Mouse (Mus musculus): ENCODE results near the gene Cyb5d1. TPM values are rescaled to one million over a fixed set of nuclear protein-coding genes. Genes with fewer than 3 reads are reported as not detected.
A peak's percentile ranks its signal among the peaks of the same experiment; 100 is the strongest.

The Cyb5d1 gene
- polyA plus RNA-seq, 1 experiment = 23.0 TPM

DNA sequence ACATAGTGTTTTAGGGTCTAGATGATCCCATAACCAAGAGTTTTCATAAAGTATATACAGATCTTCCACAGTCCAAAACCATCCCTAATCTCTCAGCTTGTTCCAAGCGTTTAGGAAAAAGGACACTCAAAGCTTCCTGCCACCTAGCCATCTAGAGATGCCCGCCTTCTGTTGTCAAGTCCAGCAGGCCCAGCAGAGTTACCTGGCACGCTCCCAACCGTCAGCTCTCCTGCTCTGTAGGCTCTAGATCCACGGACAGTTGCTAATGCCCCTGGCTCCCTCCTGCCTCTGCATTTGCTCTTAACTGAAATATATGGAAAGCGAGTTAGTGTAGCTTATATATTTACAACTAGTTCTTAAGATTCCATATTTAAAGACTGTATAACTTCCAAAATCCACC lies 14.1 kb downstream of the Cyb5d1 start:
- no peak overlapping the region for H3ac ChIP-seq (ENCODE audit: control insufficient read depth, insufficient read length)
- H3K4me3 ChIP-seq = no peak overlapping the region
- H3K79me2 ChIP-seq (ENCODE audit: control insufficient read depth, insufficient read depth) = no peaks in the 10 kb centered on the region
- TF ChIP-seq POLR2AphosphoS2 (IDR thresholded peaks at IDR 0.05; ENCODE audit: insufficient read length, low read depth) (no peak), MAX (IDR thresholded peaks at IDR 0.05; ENCODE audit: low read depth) (no peak), SRF (IDR thresholded peaks at IDR 0.05; ENCODE audit: control insufficient read depth, insufficient read length, low read depth) (no peak)
- no peak overlapping the region for H3K4me2 ChIP-seq (ENCODE audit: low read depth)
- no peaks in the 10 kb centered on the region for H3K36me3 ChIP-seq (ENCODE audit: control insufficient read depth, insufficient read depth)
- no peaks in the 10 kb centered on the region for H3K27me3 ChIP-seq (ENCODE audit: control insufficient read depth, insufficient read depth, insufficient read length)

DNA sequence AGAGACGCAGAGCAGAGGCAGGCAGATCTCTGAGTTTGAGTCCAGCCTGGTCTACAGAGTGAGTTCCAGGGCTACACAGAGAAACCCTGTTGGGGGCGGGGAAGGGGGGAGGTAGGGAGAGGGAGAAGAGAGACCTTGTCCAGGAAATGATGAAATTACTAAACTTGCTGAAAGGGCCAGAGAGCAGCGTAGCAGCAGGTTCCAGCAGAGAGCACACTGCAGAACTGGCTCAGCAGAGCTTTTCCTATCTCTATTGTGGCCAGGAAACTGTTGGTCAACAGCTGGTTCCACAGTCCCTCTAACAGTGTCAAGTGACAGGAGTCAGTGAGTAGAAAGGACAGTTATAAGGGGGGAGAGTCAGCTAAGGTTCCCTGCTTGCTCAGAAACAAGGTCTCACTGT lies 15.8 kb downstream of the Cyb5d1 start:
- TF ChIP-seq MYOG (IDR thresholded peaks at IDR 0.05; ENCODE audit: control insufficient read depth in 1 of 3, insufficient read depth in 1 of 3, insufficient read length in 2 of 3, low read depth in 2 of 3) (peak in 1 of 3 experiments; percentile 48), TCF3 (IDR thresholded peaks at IDR 0.05; ENCODE audit: insufficient read length, low read depth) (no peak), MYOD1 (IDR thresholded peaks at IDR 0.05; ENCODE audit: control insufficient read depth in 1 of 3, insufficient read length in 2 of 3, low read depth in 2 of 3) (peak in 1 of 3 experiments; percentile 6)
- Histone ChIP-seq H3K79me2 (ENCODE audit: control insufficient read depth, insufficient read depth) (no peaks in the 10 kb centered on the region), H3K4me3 (no peak overlapping the region)

GRCm38 (mm10) chr11:69377766-69378165 lies 17.7 kb downstream of the Cyb5d1 start:
- Histone ChIP-seq H3ac (ENCODE audit: control insufficient read depth, insufficient read length) (no peak overlapping the region), H3K4me3 (no peak overlapping the region), H3K27me3 (ENCODE audit: control insufficient read depth, insufficient read depth, insufficient read length) (no peaks in the 10 kb centered on the region), H3K4me2 (ENCODE audit: low read depth) (no peak overlapping the region), H3K36me3 (ENCODE audit: control insufficient read depth, insufficient read depth) (no peaks in the 10 kb centered on the region), H3K79me2 (ENCODE audit: control insufficient read depth, insufficient read depth) (no peaks in the 10 kb centered on the region)
- no peak for TF ChIP-seq TCF3 (IDR thresholded peaks at IDR 0.05; ENCODE audit: insufficient read length, low read depth)
- TF ChIP-seq POLR2AphosphoS2 (IDR thresholded peaks at IDR 0.05; ENCODE audit: insufficient read length, low read depth) = no peak

More for the DNA sequence above, 15.8 kb downstream of the Cyb5d1 start:
- Histone ChIP-seq H3K27me3 (ENCODE audit: control insufficient read depth, insufficient read depth, insufficient read length) (no peaks in the 10 kb centered on the region), H3K4me2 (ENCODE audit: low read depth) (no peak overlapping the region), H3ac (ENCODE audit: control insufficient read depth, insufficient read length) (no peak overlapping the region), H3K36me3 (ENCODE audit: control insufficient read depth, insufficient read depth) (no peaks in the 10 kb centered on the region)

GRCm38 (mm10) chr11:69375646-69376045 lies 19.8 kb downstream of the Cyb5d1 start:
- Histone ChIP-seq H3K4me2 (ENCODE audit: low read depth) (no peak overlapping the region), H3K27me3 (ENCODE audit: control insufficient read depth, insufficient read depth, insufficient read length) (no peaks in the 10 kb centered on the region), H3K4me3 (no peak overlapping the region), H3K79me2 (ENCODE audit: control insufficient read depth, insufficient read depth) (no peaks in the 10 kb centered on the region), H3K36me3 (ENCODE audit: control insufficient read depth, insufficient read depth) (no peaks in the 10 kb centered on the region), H3ac (ENCODE audit: control insufficient read depth, insufficient read length) (no peak overlapping the region)
- no peak for TF ChIP-seq MAX (IDR thresholded peaks at IDR 0.05; ENCODE audit: low read depth)
- TF ChIP-seq E2F4 (IDR thresholded peaks at IDR 0.05; ENCODE audit: insufficient read depth) = no peak
- TF ChIP-seq POLR2AphosphoS2 (IDR thresholded peaks at IDR 0.05; ENCODE audit: insufficient read length, low read depth) = no peak
- no peak for TF ChIP-seq TCF3 (IDR thresholded peaks at IDR 0.05; ENCODE audit: insufficient read length, low read depth)
- TF ChIP-seq SRF (IDR thresholded peaks at IDR 0.05; ENCODE audit: control insufficient read depth, insufficient read length, low read depth) = no peak
- no peak for TF ChIP-seq REST (IDR thresholded peaks at IDR 0.05; ENCODE audit: insufficient read depth, insufficient read length)
- no peak for TF ChIP-seq MYOD1 (IDR thresholded peaks at IDR 0.05; ENCODE audit: control insufficient read depth in 1 of 3, insufficient read length in 2 of 3, low read depth in 2 of 3)
- no peak for TF ChIP-seq USF1 (IDR thresholded peaks at IDR 0.05; ENCODE audit: low read depth)
- TF ChIP-seq POLR2A (IDR thresholded peaks at IDR 0.05; ENCODE audit: insufficient read length, low read depth) = no peak
- no peak for TF ChIP-seq MYOG (IDR thresholded peaks at IDR 0.05; ENCODE audit: control insufficient read depth in 1 of 3, insufficient read depth in 1 of 3, insufficient read length in 2 of 3, low read depth in 2 of 3)
- no peak for TF ChIP-seq TCF12 (IDR thresholded peaks at IDR 0.05; ENCODE audit: insufficient read depth, poor library complexity, severe bottlenecking)
- no peak for TF ChIP-seq CEBPB (IDR thresholded peaks at IDR 0.05; ENCODE audit: insufficient read depth, poor library complexity, severe bottlenecking)

DNA sequence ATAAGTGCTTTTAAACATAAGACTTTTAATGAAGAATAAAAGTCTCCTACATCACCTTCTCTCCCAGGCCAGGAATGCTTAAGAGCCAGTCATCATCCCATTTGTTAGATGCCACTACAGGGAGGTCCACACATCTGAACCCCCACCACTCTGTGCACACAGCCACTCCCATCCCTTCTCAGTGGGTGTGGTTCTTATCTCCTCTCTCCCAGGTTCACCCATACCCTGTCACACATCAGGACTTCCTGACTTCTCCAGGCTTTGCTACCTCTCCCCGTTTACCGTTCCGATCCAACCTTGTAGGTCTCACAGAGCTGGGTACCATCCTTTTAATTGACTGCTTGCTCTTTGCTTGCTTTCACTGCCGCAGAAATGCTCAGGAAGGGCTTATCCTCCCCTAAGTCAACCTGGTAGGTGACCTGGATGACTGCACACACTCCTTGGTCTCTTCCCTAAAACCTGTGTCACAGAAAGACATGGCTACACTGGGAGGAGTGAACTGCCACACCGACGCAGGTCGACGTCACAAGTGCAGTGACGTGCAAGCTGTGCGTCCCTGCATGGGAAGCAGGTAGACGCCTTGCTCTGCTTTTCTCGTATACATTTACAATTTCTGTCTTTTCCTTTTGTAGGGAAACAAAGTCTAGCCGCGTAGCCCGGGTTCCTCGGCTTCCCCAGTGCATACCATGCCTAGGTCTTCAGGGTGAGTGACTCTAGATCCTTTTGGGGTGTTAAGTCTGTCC lies 22.0 kb downstream of the Cyb5d1 start:
- Histone ChIP-seq H3K27me3 (ENCODE audit: control insufficient read depth, insufficient read depth, insufficient read length) (no peaks in the 10 kb centered on the region), H3ac (ENCODE audit: control insufficient read depth, insufficient read length) (no peak overlapping the region), H3K4me3 (no peak overlapping the region), H3K36me3 (ENCODE audit: control insufficient read depth, insufficient read depth) (no peaks in the 10 kb centered on the region), H3K79me2 (ENCODE audit: control insufficient read depth, insufficient read depth) (no peaks in the 10 kb centered on the region), H3K4me2 (ENCODE audit: low read depth) (no peak overlapping the region)
- TF ChIP-seq TCF3 (IDR thresholded peaks at IDR 0.05; ENCODE audit: insufficient read length, low read depth) (no peak), USF1 (IDR thresholded peaks at IDR 0.05; ENCODE audit: low read depth) (no peak), REST (IDR thresholded peaks at IDR 0.05; ENCODE audit: insufficient read depth, insufficient read length) (no peak), MAX (IDR thresholded peaks at IDR 0.05; ENCODE audit: low read depth) (no peak), SRF (IDR thresholded peaks at IDR 0.05; ENCODE audit: control insufficient read depth, insufficient read length, low read depth) (no peak), POLR2AphosphoS2 (IDR thresholded peaks at IDR 0.05; ENCODE audit: insufficient read length, low read depth) (no peak), E2F4 (IDR thresholded peaks at IDR 0.05; ENCODE audit: insufficient read depth) (no peak), TCF12 (IDR thresholded peaks at IDR 0.05; ENCODE audit: insufficient read depth, poor library complexity, severe bottlenecking) (no peak), MYOD1 (IDR thresholded peaks at IDR 0.05; ENCODE audit: control insufficient read depth in 1 of 3, insufficient read length in 2 of 3, low read depth in 2 of 3) (no peak), CEBPB (IDR thresholded peaks at IDR 0.05; ENCODE audit: insufficient read depth, poor library complexity, severe bottlenecking) (no peak), POLR2A (IDR thresholded peaks at IDR 0.05; ENCODE audit: insufficient read length, low read depth) (no peak), MYOG (IDR thresholded peaks at IDR 0.05; ENCODE audit: control insufficient read depth in 1 of 3, insufficient read depth in 1 of 3, insufficient read length in 2 of 3, low read depth in 2 of 3) (no peak)

All from myocyte (in vitro differentiated cells).